Mouse (Mus musculus): ENCODE data around the gene Angptl2. TPM values are rescaled to one million over a fixed set of nuclear protein-coding genes. Genes with fewer than 3 reads are reported as not detected.

Gene Angptl2
- total RNA-seq, 2 experiments from 2014 or later: 4.4 to 4.5 TPM

DNA sequence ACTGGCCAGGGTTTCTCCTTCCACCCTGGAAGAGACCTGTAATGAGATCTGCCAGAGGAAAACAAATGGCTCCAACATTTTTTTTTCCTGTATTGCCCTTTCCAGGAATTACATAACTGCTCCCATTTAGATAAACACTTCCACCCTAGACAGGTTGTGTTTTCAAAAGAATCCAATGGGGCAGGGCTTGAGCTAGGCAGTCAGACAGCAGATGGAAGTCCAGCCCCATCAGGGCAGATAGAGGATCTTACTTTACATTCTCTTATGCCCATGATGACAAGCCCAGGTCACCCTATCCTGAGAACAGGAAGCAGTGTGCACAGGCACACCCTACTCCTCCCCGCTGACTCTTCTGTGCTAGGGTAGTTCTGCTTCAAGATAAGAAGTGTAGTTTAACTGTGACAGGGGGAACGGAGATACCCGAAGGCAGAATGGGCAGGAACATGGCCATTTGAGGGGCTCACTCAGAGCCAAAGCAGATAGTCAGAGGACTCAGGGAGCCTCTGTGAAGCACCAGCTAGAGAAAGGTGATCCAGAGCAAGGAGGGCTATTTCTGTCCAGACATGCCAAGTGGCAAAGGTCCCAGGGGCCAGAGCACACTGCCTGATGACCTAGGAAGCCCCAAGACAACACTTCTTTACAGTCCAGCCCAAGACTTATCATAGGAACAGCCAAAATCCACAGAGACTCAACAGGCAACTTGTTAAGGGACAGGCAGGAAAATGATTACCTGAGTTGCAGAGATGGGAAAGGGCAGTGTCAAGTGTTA lies 41.1 kb downstream of the Angptl2 start:
- intact Hi-C loops (cut with DNase I): no loop called here
- DNase-seq (ENCODE audit: extremely low spot score in 1 of 2, low spot score in 2 of 2): no peak

DNA sequence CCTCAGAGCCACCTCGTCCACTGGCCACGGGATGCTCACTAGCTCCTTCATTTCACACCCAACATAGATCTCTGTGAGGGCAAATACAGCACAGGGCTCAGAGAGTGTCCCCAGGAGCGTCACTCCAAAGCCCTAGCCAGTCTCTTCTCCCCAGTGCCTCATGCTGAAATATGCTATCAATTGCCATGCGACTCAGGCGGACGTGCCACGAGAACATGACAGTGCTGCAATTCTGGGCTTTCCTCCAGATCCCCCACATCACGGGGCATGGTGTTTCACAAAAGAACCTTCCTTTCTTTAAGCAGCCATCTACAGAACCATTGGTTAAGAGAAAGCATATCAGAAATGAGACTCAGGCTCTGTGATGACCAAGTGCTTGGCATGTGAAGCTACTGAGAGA lies 44.9 kb downstream of the Angptl2 start:
- intact Hi-C loops (cut with DNase I): no loop called here

DNA sequence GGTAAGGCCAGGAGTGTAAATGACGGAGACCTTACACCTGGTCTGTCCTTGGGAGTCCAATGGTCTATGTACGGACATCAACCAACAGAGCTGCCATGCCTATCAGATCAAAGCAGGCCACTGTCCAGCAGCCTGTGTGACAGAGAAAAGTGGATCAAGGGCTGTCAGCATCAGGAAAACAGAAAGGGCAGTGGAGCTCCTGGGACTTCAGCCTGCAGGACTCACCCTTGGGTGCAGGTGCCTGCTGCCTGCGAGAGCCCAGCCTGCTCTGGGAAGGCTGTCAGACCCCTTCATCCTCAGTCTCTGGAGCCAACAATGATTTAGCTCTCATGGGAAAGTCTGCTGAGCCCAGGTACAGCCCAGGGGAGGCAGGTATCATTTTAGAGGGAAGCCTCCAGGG lies 45.6 kb downstream of the Angptl2 start:
- DNase-seq (ENCODE audit: extremely low spot score in 1 of 2, low spot score in 2 of 2): no peak
- intact Hi-C loops (cut with DNase I): no loop called here

More for the DNA sequence above, 44.9 kb downstream of the Angptl2 start:
- peak; percentile 34 to 57 for DNase-seq (ENCODE audit: extremely low spot score in 1 of 2, low spot score in 2 of 2)

DNA sequence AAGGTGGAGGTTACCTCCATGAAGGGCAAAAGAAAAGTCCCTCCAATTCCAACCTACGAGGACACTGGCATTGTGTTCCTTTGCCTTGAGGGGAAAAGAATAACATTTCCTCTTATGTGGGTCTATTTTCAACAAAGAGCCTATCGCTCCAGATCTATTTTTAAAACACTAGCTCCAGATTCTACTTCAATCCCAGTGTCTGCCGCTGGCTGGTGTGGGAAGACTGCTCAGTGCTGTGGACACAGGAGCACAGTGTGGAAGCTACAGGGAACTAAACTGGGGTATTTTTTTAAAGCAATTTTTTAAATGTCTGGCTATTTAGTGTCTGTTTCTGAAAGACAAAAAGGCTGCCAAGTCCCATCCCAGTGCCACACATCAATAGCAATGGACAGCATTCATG lies 49.9 kb downstream of the Angptl2 start:
- intact Hi-C loops (cut with DNase I): no loop called here
- no peak for DNase-seq (ENCODE audit: extremely low spot score in 1 of 2, low spot score in 2 of 2)

DNA sequence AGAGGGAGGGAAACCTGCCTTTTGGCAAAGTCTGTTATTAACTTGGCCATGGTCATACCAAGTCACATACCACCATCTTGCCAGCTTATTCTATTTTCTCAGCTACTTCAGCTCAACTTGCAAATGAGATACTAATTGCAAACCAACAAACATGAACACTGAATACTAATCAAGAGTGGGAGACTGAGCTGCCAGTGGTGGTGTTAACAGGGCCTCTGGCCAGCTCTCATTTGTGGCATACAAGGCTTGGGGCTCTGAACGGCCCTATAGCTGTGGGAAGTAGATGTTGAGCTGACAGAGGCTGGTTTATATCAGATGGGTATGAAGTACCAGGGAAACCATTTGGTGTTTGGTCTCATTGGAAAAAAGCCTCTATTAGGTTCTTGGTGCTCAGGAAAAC lies 51.2 kb downstream of the Angptl2 start:
- DNase-seq (ENCODE audit: extremely low spot score in 1 of 2, low spot score in 2 of 2): no peak
- intact Hi-C loops (cut with DNase I): no loop called here

DNA sequence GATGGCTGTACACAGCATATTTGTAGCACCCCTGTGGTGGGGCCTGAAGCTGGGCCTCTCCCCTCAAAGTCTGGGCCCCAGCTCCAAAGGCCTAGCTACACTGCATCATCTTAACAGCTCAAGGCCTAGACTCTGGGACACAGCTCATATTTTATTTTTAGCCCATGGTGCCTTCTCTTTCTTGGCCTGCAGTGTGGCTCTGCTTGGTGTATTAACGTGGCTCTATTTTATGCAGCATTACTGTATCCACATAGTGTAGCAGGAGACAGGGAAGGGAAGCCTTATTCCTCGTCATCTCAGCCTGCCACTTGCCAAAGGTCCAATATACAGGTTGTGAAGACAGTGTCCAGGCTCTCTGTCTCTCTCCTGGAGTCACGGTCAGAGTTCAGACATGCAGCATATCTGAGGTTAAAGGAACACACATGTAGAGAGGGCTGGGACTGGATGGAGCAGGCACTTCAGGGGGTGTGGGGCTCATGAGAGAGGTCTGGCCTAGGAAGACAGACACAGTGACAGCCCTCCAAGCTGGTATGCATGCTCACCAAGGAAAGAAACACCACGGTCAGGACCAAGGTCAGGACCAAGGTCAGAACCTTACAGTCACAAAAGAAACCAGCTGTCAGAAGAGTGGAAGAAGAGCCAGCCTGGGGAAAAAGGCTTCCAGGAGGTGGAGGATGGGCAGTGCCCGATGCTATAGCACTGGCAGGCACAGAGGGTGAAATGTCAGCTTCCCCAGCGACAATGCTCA lies 52.7 kb downstream of the Angptl2 start:
- intact Hi-C loops (cut with DNase I): no loop called here
- no peak for DNase-seq (ENCODE audit: extremely low spot score in 1 of 2, low spot score in 2 of 2)

DNA sequence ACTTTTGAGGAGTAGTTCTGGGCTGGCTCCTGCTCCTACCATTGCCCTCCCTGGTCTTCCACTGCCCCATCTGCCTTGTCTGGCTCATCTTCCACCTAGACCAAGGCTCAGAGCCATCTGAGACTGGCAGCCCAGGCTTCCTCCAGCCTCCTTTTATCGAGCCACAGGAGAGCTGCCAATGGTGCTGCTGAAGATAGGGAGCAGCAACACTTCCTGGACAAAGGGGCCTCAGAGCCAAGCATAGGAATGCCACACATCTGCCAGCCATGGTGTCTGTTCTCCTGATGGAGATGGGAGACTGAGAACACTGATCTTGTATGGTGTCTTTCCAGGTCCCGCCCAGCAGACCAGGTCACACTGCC lies 53.2 kb downstream of the Angptl2 start:
- no peak for DNase-seq (ENCODE audit: extremely low spot score in 1 of 2, low spot score in 2 of 2)
- intact Hi-C loops (cut with DNase I): no loop called here

DNA sequence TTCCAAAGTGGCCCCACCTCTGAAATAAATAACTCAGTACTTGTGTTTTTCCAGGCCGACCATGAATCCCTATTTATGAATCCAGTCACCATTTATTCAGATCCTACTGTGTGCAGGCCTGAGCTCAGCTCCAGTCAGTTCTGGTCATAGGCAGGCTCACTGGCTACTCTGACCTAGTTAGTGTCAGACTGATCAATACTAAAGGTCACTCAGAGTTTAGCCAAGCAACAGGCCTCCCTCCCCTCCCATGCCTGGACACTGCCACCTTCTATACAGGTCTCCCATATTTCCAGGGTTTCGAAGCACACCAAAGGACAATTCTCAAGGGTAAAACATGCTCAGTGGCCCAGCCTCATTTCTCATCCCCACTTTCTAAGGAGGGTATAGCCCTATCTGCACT lies 54.7 kb downstream of the Angptl2 start:
- intact Hi-C loops (cut with DNase I): no loop called here
- no peak for DNase-seq (ENCODE audit: extremely low spot score in 1 of 2, low spot score in 2 of 2)

DNA sequence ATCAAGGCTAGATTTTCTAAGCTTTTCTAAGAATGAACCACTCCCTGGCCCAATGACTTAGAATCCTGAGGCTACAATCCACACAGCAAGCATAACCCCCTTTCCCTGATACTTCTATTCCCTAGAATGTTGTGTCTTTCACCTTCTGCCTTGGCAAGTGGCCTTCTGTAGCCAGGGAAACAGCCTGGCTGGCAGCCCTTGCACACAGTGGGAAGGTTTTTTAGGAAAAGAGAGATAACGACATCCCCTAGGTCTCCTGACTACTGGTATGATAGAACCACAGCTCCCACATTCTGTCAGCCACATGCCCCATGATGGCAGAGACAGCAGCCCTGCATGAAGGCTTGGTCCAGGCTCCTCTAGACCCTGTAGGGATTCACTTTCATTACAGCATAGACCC lies 55.6 kb downstream of the Angptl2 start:
- no peak for DNase-seq (ENCODE audit: extremely low spot score in 1 of 2, low spot score in 2 of 2)
- intact Hi-C loops (cut with DNase I): no loop called here

DNA sequence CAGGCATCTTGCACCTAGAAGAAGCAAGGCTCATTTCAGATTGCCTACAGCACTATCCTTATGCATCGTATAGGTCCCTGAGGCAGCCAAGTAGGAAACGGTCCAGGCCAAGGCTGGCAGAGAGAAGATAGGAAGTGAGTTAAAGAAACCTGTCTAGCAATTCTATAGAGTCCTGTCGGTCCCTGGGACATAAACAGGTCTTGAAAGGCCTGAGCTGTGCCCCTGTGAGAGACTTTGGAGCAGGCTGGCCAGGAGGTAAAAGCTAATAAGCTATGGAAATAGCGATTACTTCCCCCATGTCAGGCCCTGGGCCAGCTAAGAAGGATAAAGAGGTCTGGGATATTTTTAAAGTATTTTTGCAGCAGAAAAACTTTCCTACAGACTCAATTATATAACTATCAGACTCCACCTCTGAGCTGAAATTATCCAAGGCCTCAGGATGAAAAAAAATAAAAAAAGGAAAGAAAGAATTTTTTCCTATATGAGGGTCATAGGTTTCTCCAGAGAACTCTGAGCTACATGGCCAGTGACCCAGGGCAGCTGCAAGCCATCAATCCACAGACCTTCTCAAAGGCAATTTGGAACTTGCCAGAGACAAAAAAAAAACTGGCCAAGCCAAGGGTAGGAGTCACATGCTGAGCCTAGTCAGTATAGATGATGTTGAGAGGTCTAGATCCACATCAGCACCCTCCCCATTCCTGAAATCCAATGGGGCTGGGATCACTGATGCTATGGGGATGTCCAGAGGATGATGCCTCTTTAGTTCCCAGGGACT lies 57.0 kb downstream of the Angptl2 start:
- intact Hi-C loops (cut with DNase I): no loop called here
- DNase-seq (ENCODE audit: extremely low spot score in 1 of 2, low spot score in 2 of 2): no peak

DNA sequence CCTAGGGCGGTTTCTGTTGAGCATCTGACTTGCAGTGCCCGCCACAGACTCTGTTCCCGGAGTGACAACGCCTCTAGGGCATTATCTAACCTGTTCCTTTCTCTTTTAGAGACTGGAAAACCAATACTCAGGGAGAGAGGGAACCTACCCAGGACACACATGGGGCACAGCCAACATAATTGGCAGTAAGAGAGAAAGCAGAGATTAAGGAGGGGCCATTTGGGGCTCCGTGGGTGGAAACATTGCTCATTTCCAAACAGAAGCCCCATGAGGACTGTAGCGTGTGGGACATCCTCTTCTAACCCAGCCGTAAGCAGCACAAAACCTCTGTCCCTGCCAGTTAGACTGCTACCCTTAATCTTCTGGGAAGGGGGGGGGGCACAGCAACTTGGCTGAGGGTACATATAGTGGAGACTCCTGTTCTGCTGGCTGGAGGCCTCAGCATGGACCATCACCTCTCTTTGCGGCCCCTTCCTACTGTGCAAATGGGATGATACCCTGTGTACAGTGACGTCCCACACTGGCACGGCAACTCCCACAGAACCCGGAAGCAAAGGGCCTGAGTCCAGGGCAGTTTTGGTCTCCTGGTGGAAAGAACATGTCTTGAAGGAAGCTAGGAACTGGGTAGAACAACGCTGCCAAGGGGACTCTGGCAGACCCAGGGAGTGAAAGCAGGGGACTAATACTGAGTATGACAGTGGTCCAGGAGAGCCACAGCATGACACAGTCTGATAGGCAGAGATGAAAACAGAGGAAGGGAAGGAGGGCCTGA lies 59.0 kb downstream of the Angptl2 start:
- DNase-seq (ENCODE audit: extremely low spot score in 1 of 2, low spot score in 2 of 2): no peak
- intact Hi-C loops (cut with DNase I): no loop called here

DNA sequence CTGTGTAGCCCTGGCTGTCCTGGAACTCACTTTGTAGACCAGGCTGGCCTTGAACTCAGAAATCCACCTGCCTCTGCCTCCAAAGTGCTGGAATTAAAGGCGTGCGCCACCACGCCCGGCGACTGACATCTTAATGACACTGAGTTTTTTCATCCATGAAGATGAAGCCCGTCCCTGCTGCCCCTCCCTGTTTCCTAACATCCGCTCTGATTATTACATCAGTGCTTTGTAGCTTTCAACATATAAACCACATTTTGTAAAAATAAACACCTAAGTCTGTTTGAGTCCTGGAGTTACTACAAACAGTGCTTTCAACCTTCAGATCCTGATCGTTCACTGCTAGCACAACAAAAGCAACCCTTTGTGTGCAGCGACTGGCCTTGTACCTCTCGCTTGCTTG lies 63.9 kb downstream of the Angptl2 start:
- DNase-seq (ENCODE audit: extremely low spot score in 1 of 2, low spot score in 2 of 2): no peak
- intact Hi-C loops (cut with DNase I): no loop called here

DNA sequence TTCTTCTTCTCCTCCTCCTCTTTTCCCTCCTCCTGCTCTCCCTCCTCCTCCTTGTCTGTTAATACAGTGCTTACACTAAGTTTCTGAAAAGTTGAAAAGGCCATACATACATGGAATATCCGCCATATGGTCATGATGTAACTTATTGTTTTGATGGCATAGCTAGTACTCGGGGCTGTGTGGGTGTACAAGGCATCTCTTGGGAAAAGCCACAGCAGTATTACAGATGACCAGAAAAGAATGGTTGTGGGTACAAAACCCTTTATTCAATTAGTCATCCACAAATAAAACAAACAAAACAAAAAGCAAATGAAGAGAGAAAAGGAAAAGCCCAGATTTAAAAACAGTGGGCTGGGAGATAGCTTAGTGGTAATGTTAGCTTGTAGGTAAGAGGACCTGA lies 64.7 kb downstream of the Angptl2 start:
- DNase-seq (ENCODE audit: extremely low spot score in 1 of 2, low spot score in 2 of 2): no peak
- intact Hi-C loops (cut with DNase I): no loop called here

DNA sequence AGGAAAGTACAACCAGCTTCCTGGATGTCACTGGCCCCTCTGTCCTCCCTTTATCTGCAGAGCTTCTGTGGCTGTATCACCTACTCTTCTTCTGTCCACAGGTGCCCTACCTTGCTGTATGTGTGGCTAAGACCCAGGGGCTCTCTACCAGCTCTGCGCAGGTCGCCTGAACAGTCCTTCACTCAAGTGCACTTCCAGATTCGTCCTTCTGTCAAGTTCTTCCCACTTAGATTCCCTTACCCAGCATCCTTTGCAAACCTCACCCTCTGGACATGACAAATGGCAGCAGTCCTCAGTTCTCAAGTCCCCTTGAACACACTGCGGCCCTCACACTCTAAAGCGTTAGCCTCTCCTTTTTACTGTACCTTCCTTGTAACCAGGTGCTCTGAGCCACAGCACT lies 65.9 kb downstream of the Angptl2 start:
- no peak for DNase-seq (ENCODE audit: extremely low spot score in 1 of 2, low spot score in 2 of 2)
- intact Hi-C loops (cut with DNase I): no loop called here

DNA sequence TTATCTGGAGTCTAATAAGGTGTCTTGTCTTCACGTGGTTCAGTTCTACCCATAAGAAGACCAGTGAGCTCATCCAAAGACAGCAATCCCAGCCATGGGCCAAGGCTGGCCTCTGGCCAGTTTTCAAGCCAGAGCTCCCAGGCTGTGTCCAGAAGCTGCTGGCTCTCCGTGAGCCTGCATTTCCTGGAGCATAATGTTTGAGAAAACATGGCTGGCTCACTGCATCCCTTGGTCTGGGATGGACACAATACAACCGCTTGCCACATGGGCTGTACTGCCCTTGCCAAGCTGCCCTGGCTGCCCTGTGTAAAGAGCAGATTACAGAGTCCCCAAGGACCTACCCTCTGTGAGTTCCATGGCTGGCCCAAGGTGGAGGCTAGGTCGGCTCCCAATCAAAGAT lies 67.0 kb downstream of the Angptl2 start:
- DNase-seq (ENCODE audit: extremely low spot score in 1 of 2, low spot score in 2 of 2): peak in 1 of 2 experiments; percentile 76
- intact Hi-C loops (cut with DNase I): no loop called here

DNA sequence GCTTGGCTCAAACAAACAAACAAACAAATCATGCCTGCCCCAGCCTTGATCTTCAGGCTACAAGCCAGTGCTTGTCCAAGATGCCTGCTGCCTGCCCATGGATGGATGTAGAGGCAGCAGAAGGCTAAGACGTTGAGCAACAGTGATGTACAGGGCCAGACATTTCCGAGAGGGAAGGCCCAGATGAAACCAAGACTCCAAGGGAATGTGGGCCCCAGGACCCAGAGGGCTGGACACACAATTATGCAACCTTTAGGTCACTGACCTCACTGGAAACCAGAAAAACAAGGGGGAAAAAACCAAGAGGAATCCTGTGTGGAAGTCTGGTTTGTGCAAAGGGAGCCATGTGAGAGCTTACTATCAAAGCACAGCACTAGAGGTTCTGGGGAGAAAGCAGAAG lies 67.8 kb downstream of the Angptl2 start:
- intact Hi-C loops (cut with DNase I): no loop called here
- DNase-seq (ENCODE audit: extremely low spot score in 1 of 2, low spot score in 2 of 2): no peak

DNA sequence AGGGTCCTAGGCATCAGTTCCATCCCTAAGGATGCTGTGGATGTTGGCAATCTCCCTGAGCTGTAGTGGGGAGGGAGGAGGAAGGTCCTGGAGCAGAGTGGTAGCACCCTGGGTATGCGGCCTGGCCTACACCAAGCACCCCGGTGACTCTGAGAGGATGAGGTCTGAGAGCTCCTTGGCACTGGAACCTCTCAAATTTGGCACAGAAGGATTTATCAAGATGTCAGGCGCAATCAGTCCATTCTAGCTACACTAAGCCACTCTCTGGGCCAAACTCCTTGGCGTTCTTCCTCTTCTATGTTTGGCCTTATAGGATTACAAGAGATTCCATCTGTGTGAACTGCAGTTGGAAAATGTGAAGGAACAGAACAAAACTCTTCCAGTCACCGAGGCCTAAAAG lies 73.0 kb downstream of the Angptl2 start:
- no peak for DNase-seq (ENCODE audit: extremely low spot score in 1 of 2, low spot score in 2 of 2)
- intact Hi-C loops (cut with DNase I): no loop called here

DNA sequence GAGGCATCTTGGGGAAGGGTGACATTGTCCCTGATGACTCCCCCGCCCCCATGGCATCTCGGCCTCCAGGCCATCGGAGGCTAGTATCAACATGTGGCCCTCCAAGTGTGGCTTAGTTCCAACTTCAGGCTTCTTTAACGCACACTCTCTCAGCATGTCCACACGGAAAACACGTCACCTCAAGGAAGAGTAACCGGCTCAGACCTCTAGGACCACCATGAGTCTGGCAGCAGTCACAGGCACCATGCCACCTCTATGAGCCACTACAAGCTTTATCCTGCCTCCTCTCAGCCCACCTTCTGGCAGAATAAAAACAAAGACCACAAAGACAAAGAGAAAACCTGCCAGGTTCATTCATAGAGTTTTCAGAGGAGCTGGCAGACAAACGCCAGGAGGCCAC lies 74.6 kb downstream of the Angptl2 start:
- DNase-seq (ENCODE audit: extremely low spot score in 1 of 2, low spot score in 2 of 2): no peak
- intact Hi-C loops (cut with DNase I): no loop called here

DNA sequence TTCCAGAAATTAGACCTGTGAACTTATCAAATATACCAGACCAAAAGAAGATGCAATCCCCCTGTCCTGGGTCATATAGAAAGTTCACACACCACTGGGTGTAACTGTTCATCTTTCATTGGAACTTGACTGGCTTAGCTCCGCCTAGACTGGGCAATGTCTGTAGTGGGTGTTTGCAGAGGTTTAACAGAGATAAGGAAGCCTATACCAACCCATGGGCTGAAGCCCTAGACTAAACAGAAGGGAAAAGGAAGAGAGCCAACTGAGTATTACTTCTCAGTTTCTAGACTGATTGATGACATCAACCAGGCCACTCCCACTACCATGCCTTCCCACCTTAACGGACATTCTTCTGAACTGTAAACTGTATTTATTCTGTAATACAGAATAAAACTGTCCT lies 76.2 kb downstream of the Angptl2 start:
- DNase-seq (ENCODE audit: extremely low spot score in 1 of 2, low spot score in 2 of 2): no peak
- intact Hi-C loops (cut with DNase I): no loop called here

Data from left cerebral cortex, postnatal 10 days (tissue).